Mouse (Mus musculus) ovary, postnatal 36 days (tissue): ENCODE data around the gene 4930550C14Rik.

ENCODE experiments used
- DNase-seq: peaks from one replicate; pipeline ENCODE4 v3.0.0; 2022; ENCODE audit warnings: low spot score, mixed read lengths

4930550C14Rik gene

GRCm38 (mm10) chr9:53402291-53402711, at the start of gene 4930550C14Rik:
TSS of gene 4930550C14Rik (plus strand) at chr9:53402325.
- peak; percentile 56 for DNase-seq

- no peak for DNase-seq
Observed at GRCm38 (mm10) chr9:53353161-53353560, 49.0 kb upstream of the 4930550C14Rik start.

DNA sequence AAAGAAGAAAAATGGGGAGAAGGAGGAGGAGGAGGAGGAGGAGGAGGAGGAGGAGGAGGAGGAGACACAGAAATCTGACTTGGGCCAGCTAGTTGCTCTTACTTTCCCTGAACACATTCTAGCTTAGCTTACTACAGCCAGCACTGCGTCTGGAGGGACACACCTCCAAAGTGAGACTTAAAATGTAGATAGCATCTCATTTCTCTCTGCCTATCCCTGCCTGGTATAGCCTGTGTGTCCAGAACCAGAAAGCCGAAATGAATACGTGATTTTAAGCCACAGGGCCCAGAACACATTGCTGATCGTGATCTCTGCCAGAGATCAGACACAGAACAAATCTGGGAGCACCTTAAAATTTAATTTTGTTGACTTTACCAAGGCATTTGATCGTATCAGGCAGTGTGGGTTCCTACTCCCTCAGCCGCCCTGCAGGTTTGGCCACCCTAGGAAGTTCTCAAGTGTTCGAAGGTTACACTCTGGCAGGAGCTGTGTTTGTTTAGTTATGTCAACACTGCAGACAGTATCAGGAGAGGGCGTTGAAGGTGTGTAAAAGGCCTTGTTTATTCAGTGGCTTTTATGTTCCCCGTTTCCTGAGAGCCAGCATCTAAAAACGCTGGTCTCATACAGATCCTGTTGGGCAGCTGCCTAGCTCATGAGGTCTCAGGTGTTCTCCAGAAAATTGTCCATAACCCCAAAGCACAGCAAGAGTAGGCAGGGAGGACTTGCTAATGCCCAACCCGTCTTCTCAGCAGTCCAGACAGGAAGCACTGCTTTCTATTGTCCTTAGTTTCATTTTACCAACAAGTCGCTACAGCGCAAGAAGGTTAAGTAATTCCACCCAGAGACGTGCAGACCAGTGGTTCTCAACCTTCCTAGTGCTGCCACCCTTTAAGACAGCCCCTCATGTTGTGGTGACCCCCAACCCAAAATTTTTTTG, 45.6 kb upstream of the 4930550C14Rik start:
- no peak for DNase-seq

GRCm38 (mm10) chr9:53371339-53371738, 30.8 kb upstream of the 4930550C14Rik start:
- DNase-seq: no peak

DNA sequence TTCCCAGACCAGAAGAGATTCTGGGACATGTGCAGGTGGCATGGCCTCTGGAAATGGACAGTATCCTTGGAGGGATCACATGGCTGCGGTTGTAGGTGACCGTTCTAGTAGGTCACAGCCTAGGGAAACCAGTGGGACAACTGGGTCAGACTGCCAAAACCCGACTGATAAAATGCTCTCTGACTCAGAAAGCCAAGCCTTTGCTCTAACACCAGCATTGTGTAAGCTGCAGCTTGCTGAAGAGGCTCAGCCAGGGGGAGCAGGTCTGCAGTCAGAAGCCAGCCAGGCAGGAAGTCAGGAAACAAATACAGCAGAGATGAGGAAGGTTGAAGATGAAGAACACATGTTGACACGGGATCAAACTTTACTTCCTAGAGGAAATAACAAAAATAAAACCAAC, 26.2 kb upstream of the 4930550C14Rik start:
- no peak for DNase-seq

DNA sequence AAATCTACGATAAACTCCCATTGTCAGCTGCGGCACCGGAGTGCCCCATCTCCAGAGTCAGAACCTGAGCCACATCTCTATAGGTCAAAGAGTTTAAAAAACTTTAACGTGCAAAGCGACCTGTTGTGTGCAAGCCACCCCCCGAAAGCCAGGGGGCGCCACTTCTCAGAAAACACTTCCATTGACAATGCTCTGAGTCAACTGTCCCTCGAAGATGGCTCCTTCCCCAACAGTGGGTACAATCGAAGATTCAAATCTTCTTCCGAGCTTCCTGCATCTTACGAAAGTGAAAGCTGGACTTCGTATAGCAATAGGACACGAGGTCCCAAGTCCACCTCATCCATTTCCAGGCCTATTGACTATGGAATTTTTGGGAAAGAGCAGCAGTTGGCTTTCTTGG, 25.3 kb upstream of the 4930550C14Rik start:
- no peak for DNase-seq

- no peak for DNase-seq
Observed at GRCm38 (mm10) chr9:53377597-53377996, 24.5 kb upstream of the 4930550C14Rik start.

GRCm38 (mm10) chr9:53378171-53378570, 24.0 kb upstream of the 4930550C14Rik start:
- no peak for DNase-seq

- no peak for DNase-seq
Observed at GRCm38 (mm10) chr9:53380595-53380994, 21.5 kb upstream of the 4930550C14Rik start.

GRCm38 (mm10) chr9:53381113-53381615, 21.0 kb upstream of the 4930550C14Rik start:
- no peak for DNase-seq

DNA sequence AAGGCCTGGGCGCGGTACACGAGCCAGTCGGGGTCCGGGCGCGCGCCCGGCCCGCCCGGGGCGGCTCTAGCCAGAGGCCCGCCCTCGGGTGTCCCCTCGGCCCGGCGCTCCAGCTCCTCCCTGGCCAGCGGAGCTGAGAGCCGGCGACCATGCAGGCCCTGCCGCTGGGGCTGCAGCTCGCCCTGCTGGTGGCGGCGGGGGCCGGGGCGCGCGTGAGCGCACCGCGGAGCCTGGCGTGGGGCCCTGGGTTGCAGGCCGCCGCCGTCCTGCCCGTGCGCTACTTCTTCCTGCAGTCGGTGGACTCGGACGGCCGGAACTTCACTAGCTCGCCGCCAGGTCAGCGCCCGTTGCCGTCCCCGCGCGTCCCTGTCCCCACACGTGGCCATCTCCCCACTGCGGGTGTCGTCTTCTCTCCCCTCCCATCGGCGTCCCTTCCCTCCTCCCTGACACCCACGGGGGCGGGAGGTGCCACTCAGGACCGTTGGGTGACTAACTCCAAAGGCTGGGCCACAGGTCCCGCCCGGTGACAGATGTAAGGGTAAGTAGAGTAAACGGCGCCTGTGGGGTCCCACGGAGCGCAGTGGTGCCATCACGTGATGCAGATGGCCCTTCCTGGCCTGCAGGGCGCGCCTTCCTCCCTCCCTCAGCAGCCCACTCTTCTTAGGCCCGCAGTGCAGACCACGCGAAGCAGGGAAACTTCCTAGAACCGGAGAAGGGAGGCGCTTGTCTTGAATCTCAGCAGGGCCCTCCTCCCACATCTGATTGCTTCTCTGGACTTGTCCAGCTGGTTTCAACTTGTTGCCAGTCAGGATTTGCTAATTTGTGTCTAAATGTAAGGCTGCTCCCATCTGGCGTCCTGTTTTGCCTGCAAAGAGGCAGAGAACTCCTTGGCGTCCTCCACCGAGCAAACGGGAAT, 17.9 kb upstream of the 4930550C14Rik start, which contains the start of gene Kdelc2:
Kdelc2 (plus strand) TSS at position 75 of the 916 bp plus-strand sequence.
- DNase-seq: peak; percentile 77

- peak; percentile 20 for DNase-seq
Observed at GRCm38 (mm10) chr9:53384873-53385272, 17.3 kb upstream of the 4930550C14Rik start.

DNA sequence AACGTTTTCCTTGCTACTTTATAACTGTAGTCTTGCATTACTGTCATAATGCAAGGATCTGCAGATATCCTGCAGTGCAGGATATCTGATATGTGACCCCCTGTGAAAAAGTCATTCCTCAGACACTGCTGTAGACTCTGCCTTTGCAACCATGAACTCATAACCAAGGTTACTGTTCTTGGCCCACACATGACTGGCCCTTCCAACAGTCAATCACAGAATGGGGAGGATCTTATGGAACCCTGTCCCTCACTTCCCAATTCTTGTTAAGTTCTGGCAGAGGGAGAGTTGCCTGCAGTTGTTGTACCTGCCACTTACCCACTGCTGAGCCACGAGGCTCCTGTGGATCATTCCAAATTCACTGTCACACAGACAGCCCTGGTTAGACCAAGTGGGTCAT, 14.7 kb upstream of the 4930550C14Rik start:
- DNase-seq: no peak

DNA sequence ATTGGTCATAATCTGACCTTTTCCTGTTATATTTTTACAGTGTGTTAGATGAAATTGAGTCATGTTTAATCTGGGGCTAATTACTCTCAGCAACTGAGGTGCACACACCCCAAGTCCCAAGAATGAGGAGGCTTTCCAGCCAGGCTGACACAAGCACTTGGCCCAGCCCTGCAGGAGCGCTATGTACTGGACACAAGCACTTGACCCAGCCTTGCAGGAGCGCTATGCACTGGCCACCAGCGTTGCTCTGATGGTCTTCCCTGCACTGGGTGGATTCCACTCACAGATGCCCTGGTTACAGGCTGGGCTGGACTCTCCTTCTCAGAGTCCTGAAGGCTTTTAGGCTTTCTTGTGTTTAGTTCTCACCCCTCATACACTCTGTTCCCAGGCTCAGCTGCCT, 13.0 kb upstream of the 4930550C14Rik start:
- no peak for DNase-seq

GRCm38 (mm10) chr9:53390136-53390535, 12.0 kb upstream of the 4930550C14Rik start:
- no peak for DNase-seq

GRCm38 (mm10) chr9:53397685-53398387, 4.3 kb upstream of the 4930550C14Rik start:
- no peak for DNase-seq

- DNase-seq: peak; percentile 20
Observed at GRCm38 (mm10) chr9:53398388-53398700, 3.8 kb upstream of the 4930550C14Rik start.

GRCm38 (mm10) chr9:53399537-53399936, 2.6 kb upstream of the 4930550C14Rik start:
- no peak for DNase-seq

GRCm38 (mm10) chr9:53400696-53401095, 1.4 kb upstream of the 4930550C14Rik start:
- no peak for DNase-seq

GRCm38 (mm10) chr9:53401146-53401545, 979 bp upstream of the 4930550C14Rik start:
- no peak for DNase-seq

- DNase-seq: no peak
Observed at GRCm38 (mm10) chr9:53402991-53403390, 866 bp downstream of the 4930550C14Rik start.
